Mouse (Mus musculus): Measurements from ENCODE around the gene Aifm3.
A peak's percentile ranks its signal among the peaks of the same experiment; 100 is the strongest.
"Not testable (repeated sequence)": the region's sequence is repeated elsewhere in the genome, so short reads cannot be mapped to it uniquely, and the experiment has no call there.

Aifm3 gene

DNA sequence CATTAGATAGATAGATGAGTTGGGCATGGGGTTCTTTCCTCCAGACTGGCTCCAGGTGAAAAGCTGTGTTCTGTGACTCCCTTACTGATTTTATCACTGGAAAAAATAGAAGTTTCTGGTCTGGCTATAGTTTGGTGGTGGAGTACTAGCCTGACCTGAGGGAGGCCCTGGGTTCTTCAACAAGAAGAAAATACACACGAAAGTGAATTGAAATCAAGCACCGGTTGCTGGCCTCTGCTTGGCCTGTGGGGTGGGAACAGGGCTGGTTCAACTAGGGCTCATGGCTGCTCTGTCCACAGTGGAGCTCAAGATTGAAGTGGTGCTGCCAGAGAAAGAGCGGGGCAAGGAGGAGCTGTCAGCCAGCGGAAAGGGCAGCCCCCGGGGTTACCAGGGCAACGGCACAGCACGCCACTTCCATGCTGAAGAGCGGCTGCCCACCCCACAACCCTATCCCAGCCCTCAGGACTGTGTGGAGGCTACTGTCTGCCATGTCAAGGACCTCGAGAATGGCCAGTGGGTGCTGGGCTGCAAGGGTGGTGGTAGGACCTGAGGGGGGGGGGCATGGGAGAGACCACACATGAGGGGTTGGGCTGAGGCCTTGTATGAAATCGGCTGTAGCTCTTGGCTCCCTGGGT is 10.0 kb downstream of the Aifm3 start:
- no peak for DNase-seq (ENCODE audit: low spot score)

- DNase-seq (ENCODE audit: low spot score): no peak
These were observed 13.3 kb downstream of the Aifm3 start for GRCm38 (mm10) chr16:17502681-17503080.

DNA sequence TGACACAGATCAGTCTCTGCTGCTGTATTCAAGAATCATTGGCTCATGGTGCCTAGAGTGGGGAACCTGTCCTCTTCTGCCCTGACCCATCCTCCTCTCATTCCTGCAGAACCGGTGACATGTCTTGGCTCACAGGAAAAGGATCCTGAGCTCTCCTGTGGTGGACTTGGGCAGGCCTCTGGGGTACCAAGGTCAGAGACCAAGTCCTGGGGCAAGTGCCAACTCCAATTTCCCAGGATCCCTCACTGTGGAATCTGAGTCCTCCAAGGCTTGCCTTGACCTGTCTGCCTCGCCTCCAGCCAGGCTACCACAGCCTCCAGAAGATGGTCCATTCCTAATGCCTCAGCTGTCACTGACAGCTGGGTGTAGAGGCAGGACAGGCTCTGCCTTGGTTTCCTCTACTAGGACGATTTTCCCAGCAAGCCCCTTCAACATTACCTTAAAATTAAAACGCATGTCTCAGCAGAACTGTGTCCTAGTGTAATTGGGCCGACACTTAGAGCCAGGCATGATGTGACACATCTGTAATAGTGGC is 17.7 kb downstream of the Aifm3 start:
- no peak for DNase-seq (ENCODE audit: low spot score)

DNA sequence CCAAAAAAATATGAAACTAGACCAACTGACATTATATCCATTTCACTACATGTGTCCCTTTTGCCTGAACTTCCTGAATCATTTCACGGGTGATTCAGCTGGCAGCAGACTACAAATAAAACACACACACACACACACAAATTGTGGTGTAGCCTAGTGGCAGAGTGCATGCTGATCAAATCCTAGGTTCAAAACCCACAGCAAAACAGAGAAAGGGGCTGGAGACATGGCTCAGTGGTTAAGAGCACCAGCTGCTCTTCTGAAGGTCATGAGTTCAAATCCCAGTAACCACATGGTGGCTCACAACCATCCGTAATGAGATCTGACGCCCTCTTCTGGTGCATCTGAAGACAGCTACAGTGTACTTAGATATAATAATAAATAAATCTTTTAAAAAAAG is 18.6 kb downstream of the Aifm3 start:
- not testable (repeated sequence) for DNase-seq (ENCODE audit: low spot score)

GRCm38 (mm10) chr16:17508546-17509239 is 19.3 kb downstream of the Aifm3 start, which contains the start of gene Lztr1:
Gene Lztr1, plus strand, starts transcription at chr16:17508688.
- DNase-seq (ENCODE audit: low spot score): peak; percentile 87

- DNase-seq (ENCODE audit: low spot score): no peak
These were observed 19.8 kb downstream of the Aifm3 start for GRCm38 (mm10) chr16:17509240-17509597.

GRCm38 (mm10) chr16:17510143-17510542 is 20.7 kb downstream of the Aifm3 start:
- no peak for DNase-seq (ENCODE audit: low spot score)

- DNase-seq (ENCODE audit: low spot score): no peak
These were observed 21.3 kb downstream of the Aifm3 start for GRCm38 (mm10) chr16:17510686-17511085.

GRCm38 (mm10) chr16:17511431-17511830 is 22.0 kb downstream of the Aifm3 start:
- no peak for DNase-seq (ENCODE audit: low spot score)

DNA sequence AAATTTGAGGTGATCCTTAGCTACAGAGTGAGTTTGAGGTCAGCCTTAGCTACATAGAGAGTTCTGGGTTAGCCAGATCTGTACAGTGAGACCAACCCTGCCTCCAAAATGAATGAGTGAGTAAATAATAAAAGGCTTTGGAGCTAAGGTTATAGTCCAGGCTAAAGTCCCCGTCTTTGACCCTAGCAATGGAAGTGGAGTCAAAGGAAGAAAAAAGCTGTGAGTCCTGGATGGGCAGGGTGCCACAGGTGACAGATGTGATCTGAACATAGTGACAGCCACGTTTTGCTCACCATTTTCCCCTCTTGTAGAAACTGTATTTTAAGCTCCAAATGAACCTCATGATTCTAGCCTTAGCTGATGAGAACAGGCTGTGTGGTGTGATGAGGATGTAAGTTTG is 29.5 kb downstream of the Aifm3 start:
- no peak for DNase-seq (ENCODE audit: low spot score)

DNA sequence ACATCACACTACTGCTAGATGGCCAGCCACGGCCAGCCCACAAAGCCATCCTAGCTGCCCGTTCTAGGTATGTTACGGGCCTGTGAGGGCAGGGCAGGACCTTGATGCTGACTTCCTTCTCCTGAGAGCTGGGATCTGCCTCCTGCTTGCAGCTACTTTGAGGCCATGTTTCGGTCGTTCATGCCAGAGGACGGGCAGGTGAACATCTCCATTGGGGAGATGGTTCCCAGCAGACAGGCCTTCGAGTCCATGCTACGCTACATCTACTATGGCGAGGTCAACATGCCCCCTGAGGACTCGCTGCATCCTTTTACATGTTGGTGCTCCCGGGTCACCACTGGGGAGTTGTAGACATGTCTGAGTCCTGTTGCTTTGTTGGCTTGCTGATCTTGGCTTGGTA is 34.7 kb downstream of the Aifm3 start:
- no peak for DNase-seq (ENCODE audit: low spot score)

DNA sequence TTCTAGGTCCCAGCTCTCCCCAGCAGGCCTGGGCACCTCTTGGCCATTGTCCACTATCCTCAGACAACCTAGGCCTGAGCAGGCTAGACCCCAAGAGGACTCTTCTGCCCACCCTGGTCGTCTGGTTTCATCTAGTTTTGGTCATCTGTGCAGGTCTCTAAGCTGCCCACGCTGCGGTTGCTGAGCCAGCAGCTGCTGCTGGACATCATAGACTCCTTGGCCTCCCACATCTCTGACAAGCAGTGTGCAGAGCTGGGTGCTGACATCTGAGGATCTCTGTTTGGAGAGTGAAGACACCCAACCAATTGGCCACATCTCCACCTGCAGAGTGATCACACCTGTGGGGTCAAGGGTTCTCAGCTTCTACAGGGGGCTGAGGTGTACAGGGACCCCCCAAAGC is 36.1 kb downstream of the Aifm3 start:
- no peak for DNase-seq (ENCODE audit: low spot score)

- no peak for DNase-seq (ENCODE audit: low spot score)
These were observed 36.8 kb downstream of the Aifm3 start for GRCm38 (mm10) chr16:17526223-17526622.

- DNase-seq (ENCODE audit: low spot score): no peak
These were observed 38.2 kb downstream of the Aifm3 start for GRCm38 (mm10) chr16:17527606-17528005.

GRCm38 (mm10) chr16:17528276-17528675 is 38.9 kb downstream of the Aifm3 start:
- no peak for DNase-seq (ENCODE audit: low spot score)

GRCm38 (mm10) chr16:17529981-17530586 is 40.7 kb downstream of the Aifm3 start:
- DNase-seq (ENCODE audit: low spot score): no peak

DNA sequence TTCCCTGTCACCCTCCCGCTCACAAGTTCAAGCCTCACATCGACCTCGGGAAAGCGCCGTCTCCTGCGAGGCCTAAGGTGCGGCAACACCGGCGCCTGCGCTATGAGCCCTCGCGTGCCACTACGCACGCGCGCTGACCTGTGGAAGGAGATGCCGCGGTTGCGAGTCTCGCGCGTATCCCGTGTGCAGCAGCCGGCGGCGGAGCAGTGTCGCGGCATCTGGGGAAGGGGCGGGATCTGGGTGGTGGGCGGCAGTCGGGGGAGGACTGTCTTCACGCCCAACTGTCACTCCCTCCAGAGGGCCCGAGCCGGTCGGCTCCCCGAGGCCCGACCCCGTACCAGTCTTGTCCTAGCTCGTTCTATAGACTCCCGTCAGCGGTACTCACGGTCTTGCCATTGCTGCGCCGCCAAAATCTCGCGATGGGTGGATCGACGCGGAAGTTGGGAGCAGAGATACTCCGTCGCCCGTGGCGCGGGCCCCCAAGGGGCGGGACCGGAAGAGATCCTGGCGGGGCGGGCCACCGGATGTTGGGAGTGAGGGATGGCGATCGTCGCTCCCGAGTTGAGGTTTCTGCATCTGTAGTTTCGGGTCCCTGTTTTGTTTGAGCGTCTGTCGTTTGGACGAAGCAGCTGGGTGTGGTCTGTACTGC is 41.4 kb downstream of the Aifm3 start, which contains the start of gene Thap7:
TSS of gene Thap7 (minus strand) at position 497 of the 649 bp plus-strand sequence.
- peak; percentile 90 for DNase-seq (ENCODE audit: low spot score)

GRCm38 (mm10) chr16:17532271-17532670 is 42.9 kb downstream of the Aifm3 start:
- DNase-seq (ENCODE audit: low spot score): no peak

GRCm38 (mm10) chr16:17532676-17533329 is 43.4 kb downstream of the Aifm3 start:
- DNase-seq (ENCODE audit: low spot score): no peak

GRCm38 (mm10) chr16:17536584-17536983 is 47.2 kb downstream of the Aifm3 start:
- DNase-seq (ENCODE audit: low spot score): no peak

GRCm38 (mm10) chr16:17542632-17543031 is 53.2 kb downstream of the Aifm3 start:
- no peak for DNase-seq (ENCODE audit: low spot score)

DNA sequence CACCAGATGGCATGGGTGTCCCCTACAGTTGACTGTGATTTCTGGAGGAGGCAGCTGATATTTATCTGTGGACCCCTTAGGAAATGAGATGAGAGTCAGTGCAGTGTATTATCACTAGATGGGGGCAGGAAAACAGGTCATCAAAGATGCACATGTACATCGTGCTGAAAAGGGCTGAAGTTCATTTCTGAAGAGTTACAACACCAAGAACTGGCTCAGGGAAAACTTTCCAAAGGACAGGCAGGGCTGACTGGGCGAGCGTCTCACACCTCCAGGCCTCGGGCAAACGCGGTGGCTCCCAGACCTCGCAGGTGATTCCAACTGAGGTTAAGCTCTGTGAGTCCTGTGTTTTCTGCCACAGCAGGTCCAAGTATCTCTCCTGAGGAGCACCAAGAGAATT is 63.4 kb downstream of the Aifm3 start:
- DNase-seq (ENCODE audit: low spot score): no peak
